Mouse (Mus musculus) layer of hippocampus, postnatal 25 days (tissue): ENCODE measurements around the gene Gpr45. TPM values are rescaled to one million over a fixed set of nuclear protein-coding genes. Genes with fewer than 3 reads are reported as not detected.

ENCODE experiments used
- DNase-seq, 2 experiments: peaks; one replicate each; pipeline ENCODE4 v3.0.0; 2022; ENCODE audit warnings: mixed read lengths in 2 of 2, low spot score in 1 of 2; ENCODE audit errors: extremely low spot score in 1 of 2
- microRNA-seq, 2 experiments: library from miRNA; unstranded; fragments of <30 nt; microRNA quantifications; one replicate each; pipeline ENCODE4 v1.2.0; 2021
- total RNA-seq, 2 experiments: library from RNA; stranded (reverse); gene quantifications; 2 replicates each; pipeline ENCODE4 v1.2.3; 2021

The Gpr45 gene
- total RNA-seq, 2 experiments from 2014 or later: 24.8 to 25.8 TPM

DNA sequence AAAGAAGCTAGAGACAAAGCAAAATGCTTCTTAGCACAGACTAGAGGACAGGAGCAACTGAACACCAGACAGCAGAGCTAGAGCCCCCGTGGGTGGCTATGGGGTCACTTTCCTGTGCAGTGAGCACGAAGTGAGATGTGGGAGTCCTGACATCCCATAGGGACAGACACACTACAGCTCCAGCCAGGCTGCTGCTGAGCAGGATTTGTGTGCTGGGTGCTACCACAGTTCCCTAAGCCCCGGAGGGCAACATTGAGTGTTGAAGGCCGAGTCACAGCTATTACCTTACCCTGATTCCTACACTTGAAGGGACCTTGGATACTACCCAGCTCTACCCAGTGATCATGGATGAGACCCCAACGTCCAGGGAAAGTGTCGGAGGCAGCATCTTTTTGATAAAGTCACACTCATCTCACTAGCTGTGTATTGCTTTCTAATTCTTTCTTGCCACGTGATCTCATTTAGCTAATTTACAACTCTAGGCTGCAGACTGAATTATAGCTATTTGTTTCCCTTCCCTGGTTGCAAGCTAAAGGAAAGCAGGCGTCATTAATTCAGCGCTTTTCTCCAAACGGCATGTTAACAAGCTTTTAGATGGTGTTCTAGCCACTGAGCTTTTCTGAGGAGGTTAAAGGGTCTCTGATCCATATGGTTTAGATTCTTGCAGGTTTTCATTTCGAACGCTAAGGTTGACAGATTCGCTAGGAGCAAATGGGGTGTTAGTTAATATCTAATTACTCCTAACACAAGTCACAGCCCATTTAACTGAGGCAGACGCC lies 92.7 kb downstream of the Gpr45 start:
- DNase-seq: no peak

GRCm38 (mm10) chr1:43046990-43047389 lies 94.3 kb downstream of the Gpr45 start:
- no peak for DNase-seq

- DNase-seq: no peak
Observed at GRCm38 (mm10) chr1:43047811-43048210, 95.1 kb downstream of the Gpr45 start.

DNA sequence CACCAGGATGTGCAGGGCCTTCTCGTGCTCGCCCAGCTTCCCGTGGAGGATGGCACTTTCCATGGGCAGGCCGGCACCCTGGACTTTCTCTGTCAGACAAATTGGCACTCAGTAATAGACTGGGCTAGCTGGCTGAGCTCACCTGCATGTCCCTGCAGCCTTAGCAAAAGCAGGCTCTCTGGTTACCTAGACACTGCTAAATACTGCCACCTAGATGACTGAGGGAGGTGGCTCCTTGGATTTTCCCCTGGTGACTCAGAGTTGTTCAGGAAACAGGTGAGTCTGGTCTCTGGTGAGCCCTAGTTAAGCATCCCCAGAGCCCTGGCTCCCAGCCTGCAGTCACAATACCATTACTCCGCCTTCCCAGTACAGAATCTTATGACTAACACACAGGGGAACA lies 99.2 kb downstream of the Gpr45 start:
- no peak for DNase-seq

DNA sequence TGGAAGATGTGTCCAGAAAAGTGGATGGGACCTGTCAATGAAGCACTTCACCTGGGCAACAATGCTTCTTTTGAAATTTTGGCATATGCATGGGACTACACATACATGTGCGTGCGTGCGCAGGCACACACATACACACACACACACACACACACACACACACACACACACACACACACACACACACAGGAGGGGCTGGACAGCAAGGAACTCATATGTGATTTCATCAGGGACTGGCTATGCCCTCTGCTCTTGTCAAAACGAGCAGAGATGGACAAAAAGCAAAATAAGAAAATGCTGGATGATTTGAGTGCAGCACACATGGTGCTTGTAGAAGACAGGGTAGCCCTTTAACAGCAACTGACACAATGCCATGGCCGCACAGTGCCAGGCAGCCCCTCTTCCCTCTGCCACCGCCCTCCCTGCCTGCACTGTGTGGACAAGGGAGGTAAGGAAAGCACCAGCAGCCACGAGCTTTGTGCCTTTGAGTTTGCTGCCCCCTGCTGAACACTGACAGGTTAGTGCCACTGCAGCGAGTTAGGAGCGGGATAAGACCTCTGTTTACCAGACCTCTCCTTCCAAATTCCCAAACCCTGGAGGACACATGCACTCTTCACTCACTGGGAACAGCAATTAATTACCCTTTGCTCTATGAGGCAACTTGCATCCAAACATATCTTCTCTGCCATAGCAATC lies 113.1 kb downstream of the Gpr45 start:
- DNase-seq: peak; percentile 54 to 85

- no peak for DNase-seq
Observed at GRCm38 (mm10) chr1:43066573-43066972, 113.9 kb downstream of the Gpr45 start.

DNA sequence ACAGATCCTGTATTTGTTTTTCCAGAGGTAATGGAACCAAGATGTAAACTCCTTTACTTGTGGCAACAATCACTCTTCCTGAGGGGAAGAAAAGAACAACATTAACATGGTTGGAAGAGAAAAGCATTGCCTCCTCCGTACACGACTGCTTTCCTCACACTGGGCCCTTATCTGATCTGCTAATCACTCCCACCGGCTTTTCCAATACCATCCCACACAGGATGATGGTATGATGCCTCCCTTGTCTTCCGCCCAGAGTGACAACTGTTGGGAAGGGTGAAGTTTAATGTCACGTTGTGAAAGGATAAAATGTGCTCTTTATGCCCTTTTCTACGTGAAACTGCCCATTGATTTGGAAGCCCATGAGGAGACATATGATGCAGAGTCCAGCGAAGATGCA lies 114.9 kb downstream of the Gpr45 start:
- no peak for DNase-seq

- no peak for DNase-seq
Observed at GRCm38 (mm10) chr1:43070726-43071125, 118.1 kb downstream of the Gpr45 start.

GRCm38 (mm10) chr1:43072028-43072427 lies 119.4 kb downstream of the Gpr45 start:
- no peak for DNase-seq

- no peak for DNase-seq
Observed at GRCm38 (mm10) chr1:43072561-43072960, 119.9 kb downstream of the Gpr45 start.

- no peak for DNase-seq
Observed at GRCm38 (mm10) chr1:43074791-43075190, 122.1 kb downstream of the Gpr45 start.

- DNase-seq: no peak
Observed at GRCm38 (mm10) chr1:43078124-43078523, 125.5 kb downstream of the Gpr45 start.

DNA sequence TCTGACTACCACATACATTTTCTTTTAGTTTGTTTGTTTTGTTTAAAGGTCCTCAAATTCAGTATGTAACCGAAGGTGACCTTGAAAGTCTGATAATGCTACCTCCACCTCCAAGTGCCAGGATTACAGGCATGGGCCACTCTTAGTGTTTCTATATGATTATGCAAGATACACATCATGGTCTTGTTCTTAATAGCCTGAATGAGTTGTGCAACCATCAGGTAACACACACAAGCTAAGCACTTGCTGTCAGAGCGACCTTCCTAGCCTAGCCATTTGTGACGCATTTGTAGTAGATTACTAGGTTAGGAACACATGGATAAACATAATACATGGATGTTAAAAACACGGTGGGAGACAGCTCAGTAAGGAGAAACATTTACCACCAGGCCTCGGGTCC lies 130.3 kb downstream of the Gpr45 start:
- DNase-seq: no peak

Small RNA genes lying within 50 kb of the gene (microRNA-seq; reads per million reads assigned to microRNA genes)
- gene Gm24001: 0 reads per million in 2 experiments

Other genes starting within 250 kb of the Gpr45 start
- 10 to 100 TPM; 43.9 to 47.6 TPM for gene Mrps9, start 101.6 kb upstream of the Gpr45 start, total RNA-seq
- 10 to 100 TPM; 39.8 to 42.4 TPM for gene Tgfbrap1, start 145.8 kb downstream of the Gpr45 start, total RNA-seq
- gene AI597479, start 145.8 kb downstream of the Gpr45 start, total RNA-seq: 10 to 100 TPM; 23.5 to 25.6 TPM
- 10 to 100 TPM; 36.0 to 47.8 TPM for gene Fhl2, start 244.1 kb downstream of the Gpr45 start, total RNA-seq